Mouse (Mus musculus) liver, embryonic 14.5 days (tissue): ENCODE results near the gene Cadm3. TPM values are rescaled to one million over a fixed set of nuclear protein-coding genes. Genes with fewer than 3 reads are reported as not detected.
"Not testable (repeated sequence)": the region's sequence is repeated elsewhere in the genome, so short reads cannot be mapped to it uniquely, and the experiment has no call there.

ENCODE experiments used
- ATAC-seq: fragments of 200-750 bp; cut with Nextera tagmentation; 2 replicates; pipeline ENCODE4 v1.8.0; 2017; ENCODE audit warnings: moderate number of reproducible peaks, mild to moderate bottlenecking, moderate library complexity; ENCODE audit not compliant: insufficient read depth
- DNase-seq, 3 experiments: peaks; one replicate each; pipeline ENCODE4 v3.0.0-alpha.2; 2012 to 2013; ENCODE audit warnings: low read depth in 3 of 3, low spot score in 3 of 3
- H3K27ac ChIP-seq: fragments of 300-500 bp; sonication (generic); 2 replicates; pipeline ENCODE4 v1.5.1; 2014; ENCODE audit warnings: moderate library complexity, mild to moderate bottlenecking, control low read depth, inconsistent platforms
- H3K27me3 ChIP-seq: fragments of 300-500 bp; sonication (generic); 2 replicates; pipeline ENCODE4 v1.6.1; 2014; ENCODE audit warnings: mild to moderate bottlenecking, low read length, moderate library complexity; ENCODE audit not compliant: control insufficient read depth, insufficient read depth
- H3K36me3 ChIP-seq: fragments of 300-500 bp; sonication (generic); replicated peaks from 2 replicates; pipeline ENCODE4 v1.6.1; 2014; ENCODE audit warnings: low read depth; ENCODE audit not compliant: control insufficient read depth, insufficient read depth
- H3K4me1 ChIP-seq, 2 experiments: fragments of 200-500 bp in 1 of 2; fragments of 300-500 bp in 1 of 2; sonication (generic) in 1 of 2; replicated peaks; 2 replicates each; pipeline ENCODE4 v1.6.1; 2012 to 2014; ENCODE audit warnings: antibody characterized with exemption in 1 of 2, inconsistent platforms in 1 of 2, low read length in 1 of 2; ENCODE audit not compliant: control insufficient read depth in 2 of 2, insufficient read depth in 2 of 2
- H3K4me2 ChIP-seq: fragments of 300-500 bp; sonication (generic); 2 replicates; pipeline ENCODE4 v1.6.1; 2014; ENCODE audit warnings: low read depth, mild to moderate bottlenecking, control low read depth, moderate library complexity
- H3K4me3 ChIP-seq, 2 experiments: fragments of 200-500 bp in 1 of 2; fragments of 300-500 bp in 1 of 2; sonication (generic) in 1 of 2; 2 replicates each; pipeline ENCODE4 v1.5.1; 2012 to 2014; ENCODE audit warnings: low read depth in 2 of 2, low read length in 2 of 2, mild to moderate bottlenecking in 2 of 2, control low read depth in 1 of 2, inconsistent platforms in 1 of 2, moderate library complexity in 1 of 2; ENCODE audit not compliant: insufficient read depth in 1 of 2
- H3K9ac ChIP-seq: fragments of 300-500 bp; sonication (generic); replicated peaks from 2 replicates; pipeline ENCODE4 v1.6.1; 2014; ENCODE audit warnings: mild to moderate bottlenecking, control low read depth, moderate library complexity
- H3K9me3 ChIP-seq: fragments of 300-500 bp; sonication (generic); 2 replicates; pipeline ENCODE4 v1.6.1; 2016; ENCODE audit warnings: low read length, mixed read lengths; ENCODE audit not compliant: control insufficient read depth
- CTCF ChIP-seq: IDR thresholded peaks from 2 replicates; pipeline ENCODE4 v1.5.1; 2016; ENCODE audit warnings: antibody characterized with exemption, low read depth, control low read depth
- EP300 ChIP-seq: IDR thresholded peaks from 2 replicates; pipeline ENCODE4 v1.6.1; 2016; ENCODE audit warnings: antibody characterized with exemption, low read depth
- WGBS: fragments of 180-500 bp; shearing (Covaris S2); extraction: QIAGEN DNeasy Blood & Tissue Kit; methylation state at CpG from one replicate; pipeline ENCODE4 v1.1.7; 2014; ENCODE audit not compliant: insufficient replicate concordance; 5-methylcytosine and 5-hydroxymethylcytosine counted together
- polyA plus RNA-seq, 2 experiments: library from polyadenylated mRNA; depleted of rRNA in 1 of 2; stranded (reverse) in 1 of 2; unstranded in 1 of 2; fragments of >200 nt; fragmentation: Nextera tagmentation in 1 of 2; extraction: Ambion mirVana in 1 of 2; gene quantifications; 2 replicates each; pipeline versions ENCODE4 v1.2.1 to v1.2.3; 2012 to 2014

The Cadm3 gene
- polyA plus RNA-seq, 2 experiments: 0.42 to 0.89 TPM

- Histone ChIP-seq H3K4me1 (peaks cover 21 to 23% of the 10 kb centered on the region in 2 experiments), H3K27ac (no peak overlapping the region), H3K4me3 (no peak overlapping the region), H3K36me3 (no peaks in the 10 kb centered on the region), H3K27me3 (no peaks in the 10 kb centered on the region), H3K9me3 (no peaks in the 10 kb centered on the region), H3K9ac (no peak overlapping the region), H3K4me2 (no peak overlapping the region)
- ATAC-seq (no peak), DNase-seq (no peak)
- TF ChIP-seq EP300: no peak
- no peak for TF ChIP-seq CTCF
- 71% methylated on average over 8 of the region's 8 CpGs for WGBS
Observed at GRCm38 (mm10) chr1:173321593-173322248, 45.8 kb downstream of the Cadm3 start.

- H3K9me3 ChIP-seq: no peaks in the 10 kb centered on the region
- no peak overlapping the region; the same call in 1 of the 2 replicates for H3K9ac ChIP-seq
- H3K4me3 ChIP-seq: no peak overlapping the region
- WGBS: 53% methylated on average over 2 of the region's 2 CpGs
- H3K27ac ChIP-seq: no peak overlapping the region
- H3K4me2 ChIP-seq: no peak overlapping the region
- DNase-seq: no peak
- peaks cover 0 to 2% of the 10 kb centered on the region in 2 experiments; a peak in 1 of 4 replicates for H3K4me1 ChIP-seq
- no peaks in the 10 kb centered on the region for H3K36me3 ChIP-seq
- H3K27me3 ChIP-seq: no peaks in the 10 kb centered on the region
- TF ChIP-seq CTCF (no peak), EP300 (no peak)
- ATAC-seq: no peak
Observed at GRCm38 (mm10) chr1:173317925-173318477, 49.5 kb downstream of the Cadm3 start.

DNA sequence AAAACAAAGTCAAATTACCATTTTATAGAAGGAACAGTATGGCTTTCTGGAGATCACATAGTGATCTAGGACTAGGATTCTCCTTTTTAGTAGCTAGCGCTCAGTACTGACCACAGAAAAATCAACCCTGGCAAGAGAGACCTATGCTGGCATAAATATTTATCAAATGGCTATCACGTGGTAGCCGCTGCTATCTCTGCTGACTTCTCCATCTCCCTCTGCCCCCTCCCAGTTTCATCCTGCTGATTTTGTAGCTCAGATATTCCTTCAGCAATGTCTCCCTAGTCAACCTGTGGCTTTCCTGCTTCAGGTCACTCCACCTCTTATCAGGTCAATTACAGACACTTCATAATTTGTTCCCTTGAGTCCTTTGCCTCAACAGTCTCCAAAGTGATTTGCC, 51.8 kb downstream of the Cadm3 start:
- peaks cover 0 to 2% of the 10 kb centered on the region in 2 experiments; a peak in 1 of 4 replicates for H3K4me1 ChIP-seq
- ATAC-seq (no peak), DNase-seq (no peak)
- no peak overlapping the region for H3K4me3 ChIP-seq
- TF ChIP-seq CTCF (no peak), EP300 (no peak)
- no peak overlapping the region for H3K9ac ChIP-seq
- H3K4me2 ChIP-seq: no peak overlapping the region
- no peaks in the 10 kb centered on the region for H3K27me3 ChIP-seq
- no peaks in the 10 kb centered on the region for H3K36me3 ChIP-seq
- H3K27ac ChIP-seq: no peak overlapping the region
- 63% methylated on average over 3 of the region's 3 CpGs for WGBS
- no peaks in the 10 kb centered on the region for H3K9me3 ChIP-seq

GRCm38 (mm10) chr1:173313535-173314050, 53.9 kb downstream of the Cadm3 start:
- not testable (repeated sequence) for H3K27me3 ChIP-seq, ATAC-seq, H3K4me1 ChIP-seq, H3K36me3 ChIP-seq, H3K27ac ChIP-seq, H3K4me3 ChIP-seq, DNase-seq, H3K9me3 ChIP-seq, H3K4me2 ChIP-seq, H3K9ac ChIP-seq
- 47% methylated on average over 7 of the region's 7 CpGs for WGBS

- not testable (repeated sequence) for H3K27ac ChIP-seq, ATAC-seq, H3K4me2 ChIP-seq, H3K4me3 ChIP-seq, DNase-seq, H3K9me3 ChIP-seq, H3K36me3 ChIP-seq, H3K27me3 ChIP-seq, H3K4me1 ChIP-seq, H3K9ac ChIP-seq
- 33% methylated on average over 3 of the region's 3 CpGs for WGBS
Observed at GRCm38 (mm10) chr1:173302795-173303194, 64.7 kb downstream of the Cadm3 start.

Other genes with a start within 250 kb of the Cadm3 start
- gene Olfr1408, start 230.3 kb downstream of the Cadm3 start, polyA plus RNA-seq (2012; rRNA removed): not detected in 2 replicates
- gene Olfr1408, start 230.3 kb downstream of the Cadm3 start, polyA plus RNA-seq (2014; fragmentation: Nextera tagmentation; extraction: Ambion mirVana): not detected in 2 replicates
- not detected in 2 replicates for gene Olfr1406, start 177.1 kb downstream of the Cadm3 start, polyA plus RNA-seq (2012; rRNA removed)
- not detected in 2 replicates for gene Olfr1406, start 177.1 kb downstream of the Cadm3 start, polyA plus RNA-seq (2014; fragmentation: Nextera tagmentation; extraction: Ambion mirVana)
- gene Olfr218, start 169.9 kb downstream of the Cadm3 start, polyA plus RNA-seq (2012; rRNA removed): not detected in 2 replicates
- not detected in 2 replicates for gene Olfr218, start 169.9 kb downstream of the Cadm3 start, polyA plus RNA-seq (2014; fragmentation: Nextera tagmentation; extraction: Ambion mirVana)
- not detected in 2 replicates for gene Olfr1404, start 155.3 kb downstream of the Cadm3 start, polyA plus RNA-seq (2012; rRNA removed)
- gene Olfr1404, start 155.3 kb downstream of the Cadm3 start, polyA plus RNA-seq (2014; fragmentation: Nextera tagmentation; extraction: Ambion mirVana): not detected in 2 replicates
- 0.09 TPM in 1 of 2 replicates, not detected in the other for gene Fcer1a, start 140.5 kb downstream of the Cadm3 start, polyA plus RNA-seq (2012; rRNA removed)
- 0.33 TPM in 1 of 2 replicates, not detected in the other for gene Fcer1a, start 140.5 kb downstream of the Cadm3 start, polyA plus RNA-seq (2014; fragmentation: Nextera tagmentation; extraction: Ambion mirVana)
- not detected in 2 replicates for gene Olfr418, start 101.7 kb downstream of the Cadm3 start, polyA plus RNA-seq (2012; rRNA removed)
- not detected in 2 replicates for gene Olfr418, start 101.7 kb downstream of the Cadm3 start, polyA plus RNA-seq (2014; fragmentation: Nextera tagmentation; extraction: Ambion mirVana)
- gene Mptx2, start 89.9 kb downstream of the Cadm3 start, polyA plus RNA-seq (2012; rRNA removed): not detected in 2 replicates
- not detected in 2 replicates for gene Mptx2, start 89.9 kb downstream of the Cadm3 start, polyA plus RNA-seq (2014; fragmentation: Nextera tagmentation; extraction: Ambion mirVana)
- 53.0 and 70.6 TPM in 2 replicates for gene Ackr1, start 33.9 kb downstream of the Cadm3 start, polyA plus RNA-seq (2012; rRNA removed)
- gene Ackr1, start 33.9 kb downstream of the Cadm3 start, polyA plus RNA-seq (2014; fragmentation: Nextera tagmentation; extraction: Ambion mirVana): 76.9 and 84.9 TPM in 2 replicates
- 3.2 and 4.4 TPM in 2 replicates for gene Aim2, start 16.8 kb downstream of the Cadm3 start, polyA plus RNA-seq (2012; rRNA removed)
- gene Aim2, start 16.8 kb downstream of the Cadm3 start, polyA plus RNA-seq (2014; fragmentation: Nextera tagmentation; extraction: Ambion mirVana): 1.7 and 3.3 TPM in 2 replicates
- 0.11 and 0.13 TPM in 2 replicates for gene Ifi206, start 123.3 kb upstream of the Cadm3 start, polyA plus RNA-seq (2012; rRNA removed)
- gene Ifi206, start 123.3 kb upstream of the Cadm3 start, polyA plus RNA-seq (2014; fragmentation: Nextera tagmentation; extraction: Ambion mirVana): 0.28 TPM in 1 of 2 replicates, not detected in the other
- gene Ifi214, start 168.3 kb upstream of the Cadm3 start, polyA plus RNA-seq (2012; rRNA removed): not detected in 2 replicates
- not detected in 2 replicates for gene Ifi214, start 168.3 kb upstream of the Cadm3 start, polyA plus RNA-seq (2014; fragmentation: Nextera tagmentation; extraction: Ambion mirVana)
- gene Ifi213, start 231.6 kb upstream of the Cadm3 start, polyA plus RNA-seq (2012; rRNA removed): 0.03 and 0.04 TPM in 2 replicates
- 0.08 TPM in 1 of 2 replicates, not detected in the other for gene Ifi213, start 231.6 kb upstream of the Cadm3 start, polyA plus RNA-seq (2014; fragmentation: Nextera tagmentation; extraction: Ambion mirVana)